Mouse (Mus musculus): ENCODE data around the gene Tspan2.

The Tspan2 gene

GRCm38 (mm10) chr3:102734313-102735030 lies at the start of gene Tspan2:
Gene Tspan2, plus strand, starts transcription at chr3:102734529.
- DNase-seq = peak; percentile 74

DNA sequence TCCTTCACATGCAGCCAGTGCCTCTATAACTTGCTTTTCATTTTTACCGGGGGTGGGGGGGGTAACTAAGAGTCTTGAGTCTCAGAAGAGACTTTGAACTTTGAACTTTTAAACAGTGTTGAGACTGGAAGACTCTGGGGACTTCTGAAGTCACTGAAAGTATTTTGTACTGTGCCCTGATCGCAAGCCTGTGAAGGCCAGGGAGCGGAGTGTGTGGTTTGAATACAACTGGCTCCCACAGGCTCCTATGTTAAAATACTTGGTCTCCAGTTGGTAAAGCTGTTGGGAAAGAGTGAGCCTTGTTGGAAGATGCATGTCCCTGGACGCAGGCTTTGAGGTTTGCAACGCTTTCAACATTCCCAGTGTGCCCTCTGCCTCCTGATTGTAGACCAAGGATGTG lies 47.5 kb upstream of the Tspan2 start:
- DNase-seq = no peak

GRCm38 (mm10) chr3:102687852-102688251 lies 46.5 kb upstream of the Tspan2 start:
- no peak for DNase-seq

DNA sequence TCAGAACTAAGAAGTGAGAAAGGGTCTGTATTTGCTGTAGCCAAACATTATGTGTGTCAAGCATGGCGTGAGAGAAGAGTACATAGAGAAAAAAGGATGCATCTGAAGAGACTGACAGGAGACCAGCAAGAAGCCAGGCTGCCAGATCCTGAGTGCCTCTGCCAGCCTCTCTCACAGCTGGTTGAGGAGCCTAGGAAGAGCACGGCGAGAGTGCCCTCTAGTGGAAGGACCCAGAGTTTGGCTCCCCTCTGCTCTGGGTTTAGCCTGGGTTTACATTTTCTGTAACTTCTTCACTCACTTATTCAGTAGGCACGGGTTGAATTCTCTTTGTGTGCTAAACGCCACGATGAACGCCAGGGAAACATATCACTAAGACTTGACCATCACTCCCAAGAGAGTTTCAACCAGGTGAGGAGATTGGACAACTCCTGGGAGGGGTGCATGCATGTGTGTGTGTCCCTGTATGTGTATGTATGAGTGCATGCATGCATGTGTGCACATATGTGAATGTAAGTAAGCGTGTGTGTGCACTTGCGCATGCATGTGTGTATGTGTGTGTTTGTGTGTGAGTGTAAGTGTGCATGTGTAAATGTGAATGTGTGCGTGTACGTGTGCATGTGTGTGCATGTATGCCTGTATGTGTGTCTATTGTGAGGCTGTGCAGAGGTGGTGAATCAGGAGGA lies 42.4 kb upstream of the Tspan2 start:
- peak; percentile 85 for DNase-seq

DNA sequence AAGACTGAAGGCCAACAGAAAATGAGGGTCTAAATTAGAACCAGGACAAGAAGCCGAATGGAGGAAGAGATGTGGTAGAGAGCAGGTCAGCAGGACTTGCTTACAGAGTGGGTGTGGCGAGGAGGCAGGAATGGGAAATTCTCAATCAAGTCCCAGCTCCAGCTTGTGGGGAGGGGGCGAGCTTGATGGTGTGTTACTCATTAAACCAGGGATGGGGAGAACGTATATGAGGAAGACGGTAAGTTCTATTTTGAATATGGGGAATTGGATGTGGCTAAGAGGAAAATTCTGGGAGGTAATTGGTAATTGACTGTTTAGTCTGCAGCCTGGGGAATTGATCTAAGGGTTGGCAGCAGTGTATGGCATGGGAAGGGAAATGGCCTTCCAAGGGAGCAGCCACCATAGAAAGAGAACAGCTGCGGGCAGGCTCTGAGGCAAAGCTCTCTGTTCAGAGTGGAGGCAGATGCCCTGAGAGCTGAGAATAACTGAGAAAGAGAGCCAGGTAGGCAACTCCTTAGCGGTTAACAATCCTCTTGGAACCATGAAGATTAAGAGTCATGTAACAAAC lies 41.5 kb upstream of the Tspan2 start:
- DNase-seq = no peak

DNA sequence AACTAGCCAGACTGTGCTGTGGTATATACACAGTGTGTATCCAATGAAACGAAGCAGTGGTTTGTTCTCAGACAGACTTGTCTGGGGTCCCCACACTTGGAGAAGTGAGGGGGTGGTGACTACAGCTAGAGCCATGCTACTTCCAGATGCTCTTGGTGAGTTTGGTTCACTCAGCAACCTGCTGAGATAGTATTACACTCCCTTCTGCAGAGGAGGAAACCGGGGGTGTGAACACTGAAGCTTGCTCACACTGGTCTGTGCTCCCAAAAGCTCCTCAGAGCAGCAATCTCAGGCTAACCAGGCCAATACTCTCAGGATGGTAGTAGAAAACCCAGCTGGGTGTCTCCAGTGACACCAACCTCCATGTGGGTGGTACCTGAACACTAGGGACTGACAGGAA lies 36.2 kb upstream of the Tspan2 start:
- DNase-seq = no peak

- no peak for DNase-seq
Measured at GRCm38 (mm10) chr3:102701303-102701702, 33.0 kb upstream of the Tspan2 start.

DNA sequence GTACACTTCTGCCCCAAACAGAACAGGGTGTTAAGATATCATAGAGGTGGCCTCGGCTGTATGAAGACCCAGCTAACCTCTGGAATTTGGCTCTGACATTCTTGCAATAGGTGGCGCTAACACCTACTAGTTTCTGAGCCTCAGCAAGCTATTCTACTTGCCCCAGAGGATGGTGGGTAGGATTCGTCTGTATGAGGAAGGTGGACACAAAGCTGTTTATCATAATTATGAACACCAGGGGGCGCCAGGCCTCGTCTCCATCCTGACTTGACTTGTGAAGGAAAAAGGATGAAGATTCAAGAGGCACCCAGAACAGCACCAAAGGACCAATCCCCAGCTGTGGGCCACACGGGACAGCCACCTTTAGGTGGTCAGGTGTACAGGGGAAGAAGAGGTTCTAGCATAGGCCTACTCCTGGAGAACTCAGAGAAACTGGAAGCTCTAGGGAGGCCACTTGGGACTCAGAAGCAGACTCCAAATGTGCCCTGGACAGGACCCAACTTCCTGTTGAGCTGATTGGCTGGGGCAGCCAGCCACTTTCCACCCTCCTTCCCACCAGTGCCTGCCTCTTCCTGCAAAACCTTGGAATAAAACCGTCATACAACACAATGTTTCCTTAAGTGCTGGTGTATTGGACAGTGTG lies 32.3 kb upstream of the Tspan2 start:
- peak; percentile 50 for DNase-seq

GRCm38 (mm10) chr3:102704001-102704401 lies 30.3 kb upstream of the Tspan2 start:
- no peak for DNase-seq

DNA sequence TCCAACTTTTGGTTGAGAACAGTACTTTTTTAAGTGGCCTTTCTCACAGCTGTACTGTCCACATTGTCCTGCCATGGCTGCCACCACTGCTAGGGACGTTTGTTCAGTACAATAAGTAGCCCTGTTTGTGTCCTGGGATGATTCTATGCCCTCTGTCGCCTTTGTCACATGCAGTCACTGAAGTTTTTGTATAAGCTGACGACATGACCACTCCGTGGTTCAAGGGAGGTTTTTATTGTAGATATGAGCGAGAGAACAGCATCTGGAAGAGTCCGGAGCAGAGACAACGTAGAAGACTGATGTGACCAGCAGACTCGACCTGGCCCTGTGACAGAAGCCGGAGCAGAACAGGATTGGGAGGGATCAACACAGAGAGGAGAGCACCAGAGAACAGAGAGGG lies 25.7 kb upstream of the Tspan2 start:
- DNase-seq = no peak

- DNase-seq = peak; percentile 84
Measured at GRCm38 (mm10) chr3:102715066-102715584, 19.2 kb upstream of the Tspan2 start.

DNA sequence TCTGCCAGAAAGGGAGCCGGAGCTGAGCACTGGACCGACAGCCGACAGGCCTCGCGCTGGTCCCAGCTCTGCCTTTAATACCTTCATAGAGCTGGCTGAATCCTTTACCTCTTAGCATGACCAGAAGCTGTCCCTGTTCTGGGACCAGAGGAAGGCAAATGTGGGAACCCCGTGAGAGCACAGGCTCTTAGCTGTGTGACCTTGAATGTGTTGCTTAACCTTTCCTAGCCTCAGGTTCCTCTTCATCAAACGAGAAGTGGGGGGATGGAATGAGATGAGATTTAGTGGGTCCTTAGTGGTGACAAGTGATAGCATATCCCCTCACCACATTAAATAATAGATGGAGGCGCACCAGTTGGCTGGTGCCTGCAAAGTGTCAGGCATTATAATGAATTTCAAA lies 18.5 kb upstream of the Tspan2 start:
- DNase-seq = no peak

DNA sequence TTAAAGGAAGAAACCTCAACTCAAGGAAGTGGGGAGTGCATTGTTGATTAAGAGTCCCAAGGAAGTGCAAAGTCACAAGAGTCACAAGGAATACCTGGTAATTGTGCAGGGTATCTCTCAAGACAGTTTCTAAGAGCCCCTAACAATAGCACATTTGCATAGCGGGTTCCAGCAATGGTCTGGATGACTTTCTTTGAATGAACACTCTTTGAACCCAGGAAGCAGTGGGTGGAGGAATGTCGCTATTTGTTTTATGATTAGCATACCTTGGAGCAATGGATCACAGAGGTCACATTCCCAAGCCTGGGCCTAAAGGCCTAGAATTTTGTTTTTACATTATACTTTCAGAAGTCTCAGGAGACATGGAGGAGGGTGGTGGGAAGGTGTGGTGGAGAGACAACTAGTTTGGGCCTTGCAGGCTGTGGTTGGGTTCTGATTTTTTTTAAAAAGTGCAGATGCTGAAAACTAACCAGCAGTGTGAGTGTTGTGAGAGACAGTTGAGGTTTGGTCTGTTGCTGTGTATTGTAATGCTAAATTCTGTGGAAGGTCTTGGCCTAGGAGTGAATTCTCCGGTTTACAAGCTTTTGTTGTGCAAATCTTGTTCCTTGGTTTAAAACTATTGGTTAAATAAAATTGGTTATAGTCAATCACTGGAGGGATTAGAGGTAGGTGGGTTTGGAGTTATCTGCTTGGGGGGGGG lies 16.6 kb upstream of the Tspan2 start:
- DNase-seq = no peak

DNA sequence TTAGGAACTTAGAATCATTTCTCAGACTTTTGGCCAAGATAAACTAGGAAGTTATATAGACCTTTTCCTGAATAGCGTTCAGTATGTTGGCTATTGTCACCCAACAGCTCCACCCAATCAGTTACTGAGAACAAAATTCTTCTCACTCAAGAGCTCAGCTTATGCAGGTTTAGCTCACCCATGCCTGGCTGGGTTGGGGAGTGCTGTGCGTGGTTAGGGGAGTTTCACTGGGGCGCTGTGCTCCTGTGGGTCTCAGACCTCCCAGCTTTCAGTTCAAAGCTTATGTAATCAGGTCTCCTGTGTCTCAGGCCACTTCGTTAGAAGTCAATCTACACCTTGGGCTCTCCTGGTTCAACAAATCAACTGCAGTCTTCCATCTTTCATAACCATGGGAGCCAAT lies 11.2 kb upstream of the Tspan2 start:
- DNase-seq = no peak

GRCm38 (mm10) chr3:102723841-102724570 lies 10.3 kb upstream of the Tspan2 start:
- DNase-seq = no peak

- no peak for DNase-seq
Measured at GRCm38 (mm10) chr3:102724798-102725459, 9.4 kb upstream of the Tspan2 start.

DNA sequence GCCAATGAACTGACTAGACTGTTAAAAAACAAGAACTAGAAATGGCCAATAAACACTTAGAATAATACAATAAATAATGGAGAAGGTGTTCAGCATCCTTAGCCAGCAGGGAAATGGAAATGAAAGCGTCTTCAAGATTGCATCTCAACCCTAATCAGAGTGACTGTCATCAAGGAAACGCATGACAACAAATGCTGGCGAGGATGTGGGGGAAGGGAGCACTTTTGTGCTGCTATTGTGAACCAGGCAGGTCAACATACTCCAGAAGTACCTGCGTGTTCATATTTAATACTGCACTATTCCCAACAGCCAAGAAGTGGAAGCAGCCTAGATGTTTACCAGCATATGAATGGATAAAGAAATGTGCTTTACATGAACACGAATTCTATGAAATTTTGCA lies 4.9 kb upstream of the Tspan2 start:
- no peak for DNase-seq

DNA sequence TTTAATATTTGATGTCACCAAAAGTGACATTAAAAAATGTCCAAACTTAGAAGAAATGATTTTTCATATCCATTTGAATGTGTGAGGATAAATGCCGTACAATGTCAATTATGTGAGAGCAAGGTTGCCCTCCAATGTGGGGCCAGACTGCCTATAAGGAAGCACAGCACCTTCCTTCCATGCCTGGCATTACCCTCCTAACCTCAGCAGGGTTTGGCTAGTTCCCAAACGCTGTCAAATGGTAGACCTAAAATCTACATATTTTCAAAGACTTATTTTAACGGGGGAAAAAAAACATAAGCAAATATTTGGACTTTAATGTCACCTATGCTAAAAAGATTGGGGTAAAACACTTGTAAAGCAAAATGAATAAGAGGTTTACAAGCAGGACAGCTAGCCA lies 3.2 kb upstream of the Tspan2 start:
- no peak for DNase-seq

GRCm38 (mm10) chr3:102732619-102733018 lies 1.7 kb upstream of the Tspan2 start:
- DNase-seq = no peak

GRCm38 (mm10) chr3:102733050-102733449 lies 1.3 kb upstream of the Tspan2 start:
- no peak for DNase-seq

GRCm38 (mm10) chr3:102733936-102734312 lies 405 bp upstream of the Tspan2 start:
- no peak for DNase-seq
